Mouse (Mus musculus): ENCODE results near the gene 1700029H14Rik. TPM values are rescaled to one million over a fixed set of nuclear protein-coding genes. Genes with fewer than 3 reads are reported as not detected.

Gene 1700029H14Rik
- total and polyA plus RNA-seq, 3 experiments: not detected

DNA sequence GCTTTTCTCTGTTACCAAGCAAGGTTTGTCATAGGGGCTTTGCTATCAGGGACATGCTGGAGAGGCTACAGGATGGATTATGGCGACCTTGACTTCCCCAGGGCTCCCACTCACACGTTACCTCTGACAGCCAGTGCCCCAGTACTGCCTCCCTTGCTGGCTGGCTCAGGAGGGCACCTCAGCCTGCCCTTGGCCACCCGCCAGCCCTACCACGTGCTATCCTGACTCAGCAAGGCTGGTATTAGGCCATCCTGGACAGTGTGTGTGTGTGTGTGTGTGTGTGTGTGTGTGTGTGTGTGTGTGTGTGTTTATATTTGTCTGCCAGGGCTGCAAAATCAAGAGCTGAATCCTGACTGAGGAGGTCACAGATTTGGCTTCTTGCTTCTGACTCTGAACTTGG lies 55.4 kb downstream of the 1700029H14Rik start:
- H3K9ac ChIP-seq (ENCODE audit: insufficient read depth, low read depth): no peak overlapping the region
- DNase-seq (ENCODE audit: extremely low read depth): no peak

DNA sequence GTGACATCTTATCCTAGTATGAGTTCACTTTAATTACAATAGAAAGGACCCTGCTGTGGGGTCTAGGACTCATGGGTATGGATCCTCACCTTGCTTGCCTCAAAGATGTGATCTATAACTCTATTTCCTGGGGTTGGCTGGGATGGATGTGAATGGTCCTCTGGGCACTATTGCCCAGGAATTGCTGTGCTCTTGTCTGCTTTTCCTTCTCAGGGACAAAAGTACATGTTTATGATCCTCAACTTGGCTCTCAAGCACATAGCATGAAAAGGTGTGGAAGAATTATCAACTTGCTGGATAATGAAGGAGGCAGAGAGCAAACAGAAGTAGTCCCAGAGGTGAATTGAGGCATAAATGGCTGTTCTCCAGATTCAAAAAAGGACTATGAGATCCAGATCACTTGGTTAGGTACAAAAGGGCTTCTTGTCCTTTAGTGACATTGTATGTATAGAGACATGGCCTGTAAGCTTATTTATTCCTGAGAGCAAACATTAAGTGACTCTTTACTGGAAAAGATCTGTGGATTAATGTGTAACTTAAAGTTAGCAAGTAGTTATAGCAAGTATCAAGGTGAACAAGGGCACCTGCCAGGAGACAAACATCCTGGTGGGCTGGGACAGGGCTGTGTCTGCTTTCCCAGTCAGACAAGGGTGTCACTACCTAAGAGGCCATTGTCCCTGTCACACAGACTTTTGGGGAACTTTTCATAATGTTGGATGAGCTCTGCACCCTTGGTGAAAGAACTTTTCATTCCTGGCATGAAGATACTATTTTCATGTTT lies 57.2 kb downstream of the 1700029H14Rik start:
- no peak for TF ChIP-seq ZC3H11A (IDR thresholded peaks at IDR 0.05; ENCODE audit: low read depth, low read length)
- no peak for TF ChIP-seq PAX5 (IDR thresholded peaks at IDR 0.05; ENCODE audit: low read length)
- no peak for TF ChIP-seq JUN (IDR thresholded peaks at IDR 0.05; ENCODE audit: insufficient read depth, low read depth, low read length)
- TF ChIP-seq ETS1 (conservative IDR thresholded peaks at IDR 0.05; ENCODE audit: low read depth, low read length): no peak
- TF ChIP-seq TCF12 (IDR thresholded peaks at IDR 0.05; ENCODE audit: low read depth, low read length): no peak
- no peak for TF ChIP-seq KAT2A (IDR thresholded peaks at IDR 0.05; ENCODE audit: insufficient replicate concordance, low read length)
- TF ChIP-seq CHD1 (IDR thresholded peaks at IDR 0.05; ENCODE audit: low read depth, low read length): no peak
- no peak for TF ChIP-seq ZKSCAN1 (IDR thresholded peaks at IDR 0.05; ENCODE audit: borderline replicate concordance, low read depth, low read length)
- no peak for TF ChIP-seq CTCF (conservative IDR thresholded peaks at IDR 0.05 in 1 of 2, IDR thresholded peaks at IDR 0.05 in 1 of 2; ENCODE audit: low read depth in 2 of 2, low read length in 2 of 2)
- no peak for TF ChIP-seq MAZ (IDR thresholded peaks at IDR 0.05; ENCODE audit: low read depth, low read length)
- no peak for TF ChIP-seq USF1 (IDR thresholded peaks at IDR 0.05; ENCODE audit: low read depth, low read length)
- in situ Hi-C loops (cut with MboI; ENCODE audit: low pct_ligation_motif_present, low pct_unique_long_range_greater_than_20kb, low sequenced_read_pairs) (no loop called here), dilution Hi-C loops (cut with MboI; ENCODE audit: extremely low pct_ligation_motif_present, extremely low pct_unique_long_range_greater_than_20kb, low sequenced_read_pairs) (no loop called here)
- H3K27me3 ChIP-seq (replicated peaks): peaks cover 40% of the 10 kb centered on the region
- DNase-seq (ENCODE audit: extremely low read depth): no peak
- H3K79me2 ChIP-seq (replicated peaks; ENCODE audit: control insufficient read depth, extremely low read depth, insufficient read depth, poor library complexity, severe bottlenecking): no peaks in the 10 kb centered on the region
- H3K9ac ChIP-seq (ENCODE audit: insufficient read depth, low read depth): no peak overlapping the region
- no peaks in the 10 kb centered on the region for H3K36me3 ChIP-seq (replicated peaks in 1 of 2; ENCODE audit: control insufficient read depth in 1 of 2, insufficient read depth in 1 of 2, low read length in 1 of 2)
- no peak overlapping the region for H3K4me2 ChIP-seq (ENCODE audit: insufficient read depth, low read depth, poor library complexity, severe bottlenecking)
- H3K4me3 ChIP-seq (replicated peaks in 1 of 3; ENCODE audit: low read depth in 2 of 3, low read length in 2 of 3, poor library complexity in 1 of 3): no peak overlapping the region
- peaks cover 0 to 24% of the 10 kb centered on the region in 2 experiments; a peak in 2 of 4 replicates for H3K4me1 ChIP-seq (ENCODE audit: control insufficient read depth in 1 of 2, insufficient read depth in 2 of 2)
- peaks cover 4% of the 10 kb centered on the region for H3K9me3 ChIP-seq (replicated peaks; ENCODE audit: low read length)
- no peak overlapping the region for H3K27ac ChIP-seq (ENCODE audit: insufficient read depth, low read depth)

More for the DNA sequence above, 55.4 kb downstream of the 1700029H14Rik start:
- Histone ChIP-seq H3K4me3 (replicated peaks in 1 of 3; ENCODE audit: low read depth in 2 of 3, low read length in 2 of 3, poor library complexity in 1 of 3) (no peak overlapping the region), H3K79me2 (replicated peaks; ENCODE audit: control insufficient read depth, extremely low read depth, insufficient read depth, poor library complexity, severe bottlenecking) (no peaks in the 10 kb centered on the region), H3K36me3 (replicated peaks in 1 of 2; ENCODE audit: control insufficient read depth in 1 of 2, insufficient read depth in 1 of 2, low read length in 1 of 2) (no peaks in the 10 kb centered on the region), H3K9me3 (replicated peaks; ENCODE audit: low read length) (peaks cover 4% of the 10 kb centered on the region), H3K27me3 (replicated peaks) (peaks cover 40% of the 10 kb centered on the region), H3K4me2 (ENCODE audit: insufficient read depth, low read depth, poor library complexity, severe bottlenecking) (no peak overlapping the region), H3K27ac (ENCODE audit: insufficient read depth, low read depth) (no peak overlapping the region), H3K4me1 (ENCODE audit: control insufficient read depth in 1 of 2, insufficient read depth in 2 of 2) (peaks cover 0 to 11% of the 10 kb centered on the region in 2 experiments; a peak in 1 of 4 replicates)
- dilution Hi-C loops (cut with MboI; ENCODE audit: extremely low pct_ligation_motif_present, extremely low pct_unique_long_range_greater_than_20kb, low sequenced_read_pairs) (no loop called here), in situ Hi-C loops (cut with MboI; ENCODE audit: low pct_ligation_motif_present, low pct_unique_long_range_greater_than_20kb, low sequenced_read_pairs) (no loop called here)
- TF ChIP-seq ZNF384 (IDR thresholded peaks at IDR 0.05; ENCODE audit: low read depth, low read length) (no peak), SIN3A (IDR thresholded peaks at IDR 0.05; ENCODE audit: low read length) (no peak), MAX (IDR thresholded peaks at IDR 0.05; ENCODE audit: low read length) (no peak), IRF4 (IDR thresholded peaks at IDR 0.05; ENCODE audit: low read depth, low read length) (no peak), ETS1 (conservative IDR thresholded peaks at IDR 0.05; ENCODE audit: low read depth, low read length) (no peak)
